Mouse (Mus musculus) cerebellum, postnatal 4 days (tissue): ENCODE measurements at regions not wholly inside any gene's neighbourhood (a gene's known extent, or its start where the extent isn't known, plus 50 kb on each side); places are given as distances from the start of the nearest gene placed in this dataset.

Experiments used
- DNase-seq, 2 experiments: peaks; one replicate each; pipeline ENCODE4 v3.0.0; 2022; ENCODE audit warnings: low spot score in 2 of 2, mixed read lengths in 1 of 2

DNA sequence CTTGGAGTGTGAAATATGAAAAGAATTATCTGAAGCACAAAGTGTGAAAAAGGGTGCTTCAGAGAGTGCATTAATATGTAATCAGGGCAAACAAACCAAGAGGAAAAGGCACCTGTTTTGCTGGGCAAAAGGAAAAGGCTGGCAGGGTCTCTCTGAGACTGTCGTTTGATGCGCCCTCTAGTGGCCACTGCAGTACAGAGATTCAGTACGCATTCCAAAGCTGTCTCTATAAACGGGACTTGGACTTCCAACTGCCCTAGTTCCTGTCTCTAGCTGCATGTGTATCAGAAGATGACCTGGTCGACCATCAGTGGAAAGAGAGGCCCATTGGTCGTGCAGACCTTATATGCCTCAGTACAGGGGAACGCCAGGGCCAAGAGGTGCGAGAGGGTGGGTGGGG is 58.7 kb upstream of the D16Ertd472e start:
- peak; percentile 59 to 72 for DNase-seq

GRCm38 (mm10) chr16:78631797-78632196 is 55.3 kb upstream of the D16Ertd472e start:
- DNase-seq, result no peak

- no peak for DNase-seq
These were observed 50.3 kb upstream of the D16Ertd472e start for GRCm38 (mm10) chr16:78626803-78627202.
